Mouse (Mus musculus): ENCODE data around the gene 4930467E23Rik. TPM values are rescaled to one million over a fixed set of nuclear protein-coding genes. Genes with fewer than 3 reads are reported as not detected.
"Not testable (repeated sequence)": the region's sequence is repeated elsewhere in the genome, so short reads cannot be mapped to it uniquely, and the experiment has no call there.

4930467E23Rik gene
- polyA plus RNA-seq, 1 experiment from 2014 or later: not detected

- ATAC-seq (ENCODE audit: low FRiP score, low TSS enrichment); H3K9ac ChIP-seq (ENCODE audit: low read depth, low read length); H3K4me3 ChIP-seq (ENCODE audit: low read length); H3K27me3 ChIP-seq (ENCODE audit: control insufficient read depth, insufficient read depth, low read length); H3K4me1 ChIP-seq (ENCODE audit: control insufficient read depth, insufficient read depth, low read length); H3K9me3 ChIP-seq (ENCODE audit: control insufficient read depth, low read length); H3K36me3 ChIP-seq (ENCODE audit: control insufficient read depth, insufficient read depth, low read length); H3K27ac ChIP-seq (ENCODE audit: low read depth, low read length); H3K4me2 ChIP-seq (replicated peaks; ENCODE audit: low read depth, low read length): not testable (repeated sequence)
- WGBS: no CpG with 5 or more reads among the region's 5 CpGs
Observed at GRCm38 (mm10) chr8:19783860-19784259, 54.5 kb downstream of the 4930467E23Rik start.

- ATAC-seq (ENCODE audit: low FRiP score, low TSS enrichment): peak; percentile 100
- not testable (repeated sequence) for H3K27me3 ChIP-seq (ENCODE audit: control insufficient read depth, insufficient read depth, low read length); H3K4me1 ChIP-seq (ENCODE audit: control insufficient read depth, insufficient read depth, low read length); H3K36me3 ChIP-seq (ENCODE audit: control insufficient read depth, insufficient read depth, low read length); H3K9me3 ChIP-seq (ENCODE audit: control insufficient read depth, low read length)
- Histone ChIP-seq H3K4me2 (replicated peaks; ENCODE audit: low read depth, low read length) (peak overlapping the region; percentile 29), H3K9ac (ENCODE audit: low read depth, low read length) (peak overlapping the region; percentile 85), H3K4me3 (ENCODE audit: low read length) (peak overlapping the region; percentile 58), H3K27ac (ENCODE audit: low read depth, low read length) (peak overlapping the region; percentile 80; the same call in 1 of the 2 replicates)
- WGBS: 16% methylated on average over 66 of the region's 71 CpGs
Observed at GRCm38 (mm10) chr8:19784554-19785364, 55.4 kb downstream of the 4930467E23Rik start.

- not testable (repeated sequence) for H3K27me3 ChIP-seq (ENCODE audit: control insufficient read depth, insufficient read depth, low read length); ATAC-seq (ENCODE audit: low FRiP score, low TSS enrichment); H3K4me1 ChIP-seq (ENCODE audit: control insufficient read depth, insufficient read depth, low read length); H3K4me3 ChIP-seq (ENCODE audit: low read length); H3K4me2 ChIP-seq (replicated peaks; ENCODE audit: low read depth, low read length); H3K27ac ChIP-seq (ENCODE audit: low read depth, low read length); H3K9ac ChIP-seq (ENCODE audit: low read depth, low read length); H3K9me3 ChIP-seq (ENCODE audit: control insufficient read depth, low read length); H3K36me3 ChIP-seq (ENCODE audit: control insufficient read depth, insufficient read depth, low read length)
- 81% methylated on average over 7 of the region's 7 CpGs for WGBS
Observed at GRCm38 (mm10) chr8:19792696-19793095, 63.3 kb downstream of the 4930467E23Rik start.

Other genes starting within 250 kb of the 4930467E23Rik start
- gene Defb7, start 234.5 kb upstream of the 4930467E23Rik start, polyA plus RNA-seq (2014; fragmentation: Nextera tagmentation; extraction: Ambion mirVana): not detected in 2 replicates
- gene Gm31371, start 173.8 kb downstream of the 4930467E23Rik start, polyA plus RNA-seq (2014; fragmentation: Nextera tagmentation; extraction: Ambion mirVana): not detected in 2 replicates

Measured in kidney, embryonic 14.5 days (tissue).